Comparison of ENCODE assay signal across 29 mouse cellular contexts in genomic region chr7:78592172-78592571, GRCm38 (mm10).
"Had no signal": no experiment of that assay in that cellular context is flagged by ENCODE, and none has a peak within 500 bp of the region (broad histone marks: within the 10 kb centered on the region; RNA-seq: fewer than 3 reads in every experiment).

No protein-coding gene starts in this region.

- H3K27ac ChIP-seq: heart, embryonic 13.5 days; heart, embryonic 15.5 days; hindbrain, embryonic 10.5 days; hindbrain, embryonic 12.5 days; hindbrain, embryonic 13.5 days; hindbrain, embryonic 14.5 days; hindbrain, embryonic 15.5 days; hindbrain, postnatal 0 days; intestine, embryonic 15.5 days; kidney, embryonic 15.5 days; kidney, postnatal 0 days; layer of hippocampus, adult 2 months; left cerebral cortex, adult 2 months had no signal

- H3K4me3 ChIP-seq: heart, embryonic 12.5 days; heart, embryonic 13.5 days; heart, embryonic 15.5 days; hindbrain, embryonic 10.5 days; hindbrain, embryonic 12.5 days; hindbrain, embryonic 13.5 days; hindbrain, embryonic 15.5 days; intestine, embryonic 15.5 days; kidney, embryonic 15.5 days; layer of hippocampus, adult 2 months; left cerebral cortex, adult 2 months had no signal

- DNase-seq: heart, postnatal 10 days; heart, postnatal 14 days; heart, postnatal 36 days; heart, postnatal 4 days; kidney, adult 11 months; kidney, adult 18-20 months; kidney, adult 2 months; kidney, adult 8-10 months; kidney, adult 9 months; kidney, postnatal 10 days; kidney, postnatal 14 days; kidney, postnatal 25 days; kidney, postnatal 36 days; kidney, postnatal 4 days; layer of hippocampus, postnatal 36 days had no signal

- H3K4me1 ChIP-seq: heart, embryonic 12.5 days; heart, embryonic 13.5 days; heart, embryonic 15.5 days; intestine, embryonic 15.5 days; kidney, embryonic 15.5 days had no signal
